Mouse (Mus musculus) heart, adult 8-10 months (tissue): ENCODE data around the gene Pole. TPM values are rescaled to one million over a fixed set of nuclear protein-coding genes. Genes with fewer than 3 reads are reported as not detected.
A peak's percentile ranks its signal among the peaks of the same experiment; 100 is the strongest.

ENCODE experiments used
- DNase-seq: peaks from one replicate; pipeline ENCODE4 v3.0.0; 2022; ENCODE audit warnings: low spot score
- total RNA-seq, 4 experiments: library from RNA; stranded (reverse); gene quantifications; 2 replicates each; pipeline ENCODE4 v1.2.4; 2022

The Pole gene
- total RNA-seq, result 1 to 10 TPM; 1.1 to 3.5 (median 2.5) TPM

GRCm38 (mm10) chr5:110285770-110286445 is at the start of gene Pole, which contains the start of gene Pxmp2:
Gene Pole, plus strand, starts transcription at chr5:110286306.
Gene Pxmp2, minus strand, starts transcription at chr5:110286186.
- peak; percentile 89 for DNase-seq

- DNase-seq, result no peak
Observed at GRCm38 (mm10) chr5:110244091-110244490, 42.0 kb upstream of the Pole start.

GRCm38 (mm10) chr5:110266941-110267340 is 19.2 kb upstream of the Pole start:
- DNase-seq, result no peak

GRCm38 (mm10) chr5:110269141-110270101 is 16.7 kb upstream of the Pole start, which contains the start of gene Pgam5:
Gene Pgam5, minus strand, starts transcription at chr5:110269913.
- peak; percentile 79 for DNase-seq

GRCm38 (mm10) chr5:110270242-110270641 is 15.9 kb upstream of the Pole start:
- DNase-seq, result no peak

GRCm38 (mm10) chr5:110274147-110274546 is 12.0 kb upstream of the Pole start:
- DNase-seq, result no peak

- no peak for DNase-seq
Observed at GRCm38 (mm10) chr5:110274846-110275245, 11.3 kb upstream of the Pole start.

GRCm38 (mm10) chr5:110276391-110276790 is 9.7 kb upstream of the Pole start:
- no peak for DNase-seq

GRCm38 (mm10) chr5:110276910-110277309 is 9.2 kb upstream of the Pole start:
- no peak for DNase-seq

- DNase-seq, result no peak
Observed at GRCm38 (mm10) chr5:110281984-110282383, 4.1 kb upstream of the Pole start.

GRCm38 (mm10) chr5:110284536-110284935 is 1.6 kb upstream of the Pole start:
- DNase-seq, result peak; percentile 41

GRCm38 (mm10) chr5:110285156-110285555 is 950 bp upstream of the Pole start:
- DNase-seq, result no peak

- no peak for DNase-seq
Observed at GRCm38 (mm10) chr5:110286446-110287083, 459 bp downstream of the Pole start.

- DNase-seq, result no peak
Observed at GRCm38 (mm10) chr5:110287084-110287475, 974 bp downstream of the Pole start.

GRCm38 (mm10) chr5:110291649-110292048 is 5.5 kb downstream of the Pole start:
- no peak for DNase-seq

- DNase-seq, result no peak
Observed at GRCm38 (mm10) chr5:110296637-110297036, 10.5 kb downstream of the Pole start.

- no peak for DNase-seq
Observed at GRCm38 (mm10) chr5:110300591-110300990, 14.5 kb downstream of the Pole start.

GRCm38 (mm10) chr5:110308861-110309260 is 22.8 kb downstream of the Pole start:
- no peak for DNase-seq

- DNase-seq, result no peak
Observed at GRCm38 (mm10) chr5:110313127-110313526, 27.0 kb downstream of the Pole start.

GRCm38 (mm10) chr5:110330508-110330907 is 44.4 kb downstream of the Pole start:
- DNase-seq, result no peak

GRCm38 (mm10) chr5:110338792-110339191 is 52.7 kb downstream of the Pole start:
- DNase-seq, result peak; percentile 20
